Mouse (Mus musculus) hematopoietic stem cell, adult 5-6 weeks (primary cell): ENCODE measurements around the gene Mtx2. TPM values are rescaled to one million over a fixed set of nuclear protein-coding genes. Genes with fewer than 3 reads are reported as not detected.
A peak's percentile ranks its signal among the peaks of the same experiment; 100 is the strongest.

Experiments used
- ATAC-seq, 2 experiments: fragments of 125-278 bp in 1 of 2; replicated peaks in 1 of 2; 2 replicates each; pipeline ENCODE4 v1.8.0; 2016 to 2017; ENCODE audit warnings: inconsistent platforms in 2 of 2, mild to moderate bottlenecking in 2 of 2, moderate number of reproducible peaks in 2 of 2, low read depth in 1 of 2, moderate TSS enrichment in 1 of 2; ENCODE audit not compliant: low FRiP score in 2 of 2, poor library complexity in 2 of 2, severe bottlenecking in 2 of 2, insufficient read depth in 1 of 2, low TSS enrichment in 1 of 2
- total RNA-seq: library from RNA; stranded (forward); fragments of 172-1452, 232-1000 nt; gene quantifications from 2 replicates; pipeline ENCODE4 v1.2.3, GENCODE M21; 2017

The Mtx2 gene
- total RNA-seq, 1 experiment from 2014 or later: 30.4 TPM

- no peak for ATAC-seq
Measured at GRCm38 (mm10) chr2:74901764-74902295, 76.2 kb downstream of the Mtx2 start.

GRCm38 (mm10) chr2:74907368-74908291 is 82.0 kb downstream of the Mtx2 start:
- ATAC-seq: no peak

GRCm38 (mm10) chr2:74912031-74912430 is 86.4 kb downstream of the Mtx2 start:
- 0 out of 4 replicates have a peak, but pooled peaks of 1 of the 2 experiments have one; percentile 39 for ATAC-seq

- ATAC-seq: no peak
Measured at GRCm38 (mm10) chr2:74917880-74918537, 92.4 kb downstream of the Mtx2 start.

GRCm38 (mm10) chr2:74925968-74926814 is 100.6 kb downstream of the Mtx2 start:
- ATAC-seq: peak; percentile 97

Other genes starting within 250 kb of the Mtx2 start
- 41.1 and 42.9 TPM in 2 replicates for gene Lnpk, start 246.4 kb upstream of the Mtx2 start, total RNA-seq
- not detected in 2 replicates for gene Evx2, start 166.2 kb upstream of the Mtx2 start, total RNA-seq
- gene Hoxd13, start 157.5 kb upstream of the Mtx2 start, total RNA-seq: not detected in 2 replicates
- gene Hoxd12, start 150.8 kb upstream of the Mtx2 start, total RNA-seq: not detected in 2 replicates
- not detected in 2 replicates for gene Hoxd11, start 146.2 kb upstream of the Mtx2 start, total RNA-seq
- not detected in 2 replicates for gene Hoxd10, start 133.9 kb upstream of the Mtx2 start, total RNA-seq
- gene Hoxd9, start 128.1 kb upstream of the Mtx2 start, total RNA-seq: not detected in 2 replicates
- not detected in 2 replicates for gene Hoxd8, start 121.2 kb upstream of the Mtx2 start, total RNA-seq
- gene Hoxd3, start 113.9 kb upstream of the Mtx2 start, total RNA-seq: not detected in 2 replicates
- not detected in 2 replicates for gene Hoxd4, start 113.9 kb upstream of the Mtx2 start, total RNA-seq
- gene Gm28230, start 99.1 kb upstream of the Mtx2 start, total RNA-seq: not detected in 2 replicates
- gene Hoxd1, start 62.8 kb upstream of the Mtx2 start, total RNA-seq: not detected in 2 replicates